Mouse (Mus musculus): ENCODE data around the gene Plagl1. TPM values are rescaled to one million over a fixed set of nuclear protein-coding genes. Genes with fewer than 3 reads are reported as not detected.

Gene Plagl1
- polyA plus RNA-seq, 1 experiment from 2014 or later, result 125 TPM

GRCm38 (mm10) chr10:13116706-13117665 lies 56.7 kb downstream of the Plagl1 start:
- Histone ChIP-seq H3K36me3 (ENCODE audit: control insufficient read depth, insufficient read depth, low read length) (peaks cover under 1% of the 10 kb centered on the region; the same call in 1 of the 2 replicates), H3K27ac (ENCODE audit: low read depth, low read length) (peak overlapping the region; percentile 30; the same call in 1 of the 2 replicates), H3K4me1 (ENCODE audit: control insufficient read depth, insufficient read depth, low read length) (peaks cover 38% of the 10 kb centered on the region; the same call in 1 of the 2 replicates), H3K27me3 (ENCODE audit: control insufficient read depth, insufficient read depth, low read length) (no peaks in the 10 kb centered on the region), H3K9me3 (ENCODE audit: control insufficient read depth, low read length) (no peaks in the 10 kb centered on the region), H3K9ac (ENCODE audit: low read depth, low read length) (no peak overlapping the region), H3K4me3 (ENCODE audit: low read length) (no peak overlapping the region), H3K4me2 (replicated peaks; ENCODE audit: low read depth, low read length) (no peak overlapping the region)
- WGBS, result 51% methylated on average over 9 of the region's 9 CpGs
- ATAC-seq (ENCODE audit: low FRiP score, low TSS enrichment), result peak; percentile 54

GRCm38 (mm10) chr10:13118024-13118769 lies 57.9 kb downstream of the Plagl1 start:
- 57% methylated on average over 7 of the region's 7 CpGs for WGBS
- ATAC-seq (ENCODE audit: low FRiP score, low TSS enrichment), result no peak
- H3K4me2 ChIP-seq (replicated peaks; ENCODE audit: low read depth, low read length), result no peak overlapping the region
- H3K27ac ChIP-seq (ENCODE audit: low read depth, low read length), result peak overlapping the region; percentile 56
- no peaks in the 10 kb centered on the region for H3K9me3 ChIP-seq (ENCODE audit: control insufficient read depth, low read length)
- no peaks in the 10 kb centered on the region; the same call in 1 of the 2 replicates for H3K36me3 ChIP-seq (ENCODE audit: control insufficient read depth, insufficient read depth, low read length)
- no peak overlapping the region for H3K9ac ChIP-seq (ENCODE audit: low read depth, low read length)
- H3K27me3 ChIP-seq (ENCODE audit: control insufficient read depth, insufficient read depth, low read length), result no peaks in the 10 kb centered on the region
- H3K4me3 ChIP-seq (ENCODE audit: low read length), result no peak overlapping the region
- H3K4me1 ChIP-seq (ENCODE audit: control insufficient read depth, insufficient read depth, low read length), result peaks cover 27% of the 10 kb centered on the region; the same call in 1 of the 2 replicates

GRCm38 (mm10) chr10:13118770-13119102 lies 58.4 kb downstream of the Plagl1 start:
- Histone ChIP-seq H3K4me1 (ENCODE audit: control insufficient read depth, insufficient read depth, low read length) (peaks cover 27% of the 10 kb centered on the region; the same call in 1 of the 2 replicates), H3K27ac (ENCODE audit: low read depth, low read length) (peak overlapping the region; percentile 56; the same call in 1 of the 2 replicates), H3K4me2 (replicated peaks; ENCODE audit: low read depth, low read length) (no peak overlapping the region), H3K27me3 (ENCODE audit: control insufficient read depth, insufficient read depth, low read length) (no peaks in the 10 kb centered on the region), H3K9ac (ENCODE audit: low read depth, low read length) (no peak overlapping the region), H3K36me3 (ENCODE audit: control insufficient read depth, insufficient read depth, low read length) (no peaks in the 10 kb centered on the region; the same call in 1 of the 2 replicates), H3K9me3 (ENCODE audit: control insufficient read depth, low read length) (no peaks in the 10 kb centered on the region), H3K4me3 (ENCODE audit: low read length) (no peak overlapping the region)
- ATAC-seq (ENCODE audit: low FRiP score, low TSS enrichment), result no peak
- 63% methylated on average over 5 of the region's 5 CpGs for WGBS

GRCm38 (mm10) chr10:13119300-13119699 lies 59.0 kb downstream of the Plagl1 start:
- no peak overlapping the region for H3K4me2 ChIP-seq (replicated peaks; ENCODE audit: low read depth, low read length)
- no peak overlapping the region for H3K4me3 ChIP-seq (ENCODE audit: low read length)
- WGBS, result 24% methylated on average over 2 of the region's 2 CpGs
- H3K27me3 ChIP-seq (ENCODE audit: control insufficient read depth, insufficient read depth, low read length), result no peaks in the 10 kb centered on the region
- H3K4me1 ChIP-seq (ENCODE audit: control insufficient read depth, insufficient read depth, low read length), result peaks cover 27% of the 10 kb centered on the region; the same call in 1 of the 2 replicates
- H3K27ac ChIP-seq (ENCODE audit: low read depth, low read length), result peak overlapping the region; percentile 56; the same call in 1 of the 2 replicates
- no peak overlapping the region for H3K9ac ChIP-seq (ENCODE audit: low read depth, low read length)
- H3K36me3 ChIP-seq (ENCODE audit: control insufficient read depth, insufficient read depth, low read length), result no peaks in the 10 kb centered on the region; the same call in 1 of the 2 replicates
- 0 out of 2 replicates have a peak, but pooled peaks have one; percentile 10 for ATAC-seq (ENCODE audit: low FRiP score, low TSS enrichment)
- no peaks in the 10 kb centered on the region for H3K9me3 ChIP-seq (ENCODE audit: control insufficient read depth, low read length)

GRCm38 (mm10) chr10:13125811-13126210 lies 65.5 kb downstream of the Plagl1 start:
- 76% methylated on average over 3 of the region's 3 CpGs for WGBS
- Histone ChIP-seq H3K9me3 (ENCODE audit: control insufficient read depth, low read length) (no peaks in the 10 kb centered on the region), H3K27ac (ENCODE audit: low read depth, low read length) (no peak overlapping the region), H3K36me3 (ENCODE audit: control insufficient read depth, insufficient read depth, low read length) (peaks cover 12% of the 10 kb centered on the region; the same call in 1 of the 2 replicates), H3K4me1 (ENCODE audit: control insufficient read depth, insufficient read depth, low read length) (no peaks in the 10 kb centered on the region), H3K27me3 (ENCODE audit: control insufficient read depth, insufficient read depth, low read length) (no peaks in the 10 kb centered on the region), H3K9ac (ENCODE audit: low read depth, low read length) (no peak overlapping the region), H3K4me3 (ENCODE audit: low read length) (no peak overlapping the region), H3K4me2 (replicated peaks; ENCODE audit: low read depth, low read length) (no peak overlapping the region)
- no peak for ATAC-seq (ENCODE audit: low FRiP score, low TSS enrichment)

GRCm38 (mm10) chr10:13127335-13127734 lies 67.0 kb downstream of the Plagl1 start:
- Histone ChIP-seq H3K36me3 (ENCODE audit: control insufficient read depth, insufficient read depth, low read length) (peaks cover 12% of the 10 kb centered on the region; the same call in 1 of the 2 replicates), H3K9me3 (ENCODE audit: control insufficient read depth, low read length) (no peaks in the 10 kb centered on the region), H3K27ac (ENCODE audit: low read depth, low read length) (no peak overlapping the region), H3K4me2 (replicated peaks; ENCODE audit: low read depth, low read length) (no peak overlapping the region), H3K27me3 (ENCODE audit: control insufficient read depth, insufficient read depth, low read length) (no peaks in the 10 kb centered on the region), H3K4me3 (ENCODE audit: low read length) (no peak overlapping the region), H3K9ac (ENCODE audit: low read depth, low read length) (no peak overlapping the region), H3K4me1 (ENCODE audit: control insufficient read depth, insufficient read depth, low read length) (no peaks in the 10 kb centered on the region)
- no peak for ATAC-seq (ENCODE audit: low FRiP score, low TSS enrichment)
- WGBS, result 84% methylated on average over 13 of the region's 13 CpGs

- no peaks in the 10 kb centered on the region for H3K4me1 ChIP-seq (ENCODE audit: control insufficient read depth, insufficient read depth, low read length)
- no peak overlapping the region for H3K4me2 ChIP-seq (replicated peaks; ENCODE audit: low read depth, low read length)
- no peaks in the 10 kb centered on the region for H3K27me3 ChIP-seq (ENCODE audit: control insufficient read depth, insufficient read depth, low read length)
- peaks cover 12% of the 10 kb centered on the region; the same call in 1 of the 2 replicates for H3K36me3 ChIP-seq (ENCODE audit: control insufficient read depth, insufficient read depth, low read length)
- H3K9ac ChIP-seq (ENCODE audit: low read depth, low read length), result no peak overlapping the region
- WGBS, result 88% methylated on average over 7 of the region's 7 CpGs
- ATAC-seq (ENCODE audit: low FRiP score, low TSS enrichment), result no peak
- H3K9me3 ChIP-seq (ENCODE audit: control insufficient read depth, low read length), result no peaks in the 10 kb centered on the region
- H3K4me3 ChIP-seq (ENCODE audit: low read length), result no peak overlapping the region
- no peak overlapping the region for H3K27ac ChIP-seq (ENCODE audit: low read depth, low read length)
Observed at GRCm38 (mm10) chr10:13127946-13128345, 67.6 kb downstream of the Plagl1 start.

- no peak overlapping the region for H3K4me3 ChIP-seq (ENCODE audit: low read length)
- no peak overlapping the region for H3K27ac ChIP-seq (ENCODE audit: low read depth, low read length)
- ATAC-seq (ENCODE audit: low FRiP score, low TSS enrichment), result no peak
- H3K4me1 ChIP-seq (ENCODE audit: control insufficient read depth, insufficient read depth, low read length), result no peaks in the 10 kb centered on the region
- H3K9ac ChIP-seq (ENCODE audit: low read depth, low read length), result no peak overlapping the region
- no peaks in the 10 kb centered on the region for H3K9me3 ChIP-seq (ENCODE audit: control insufficient read depth, low read length)
- no peak overlapping the region for H3K4me2 ChIP-seq (replicated peaks; ENCODE audit: low read depth, low read length)
- no peaks in the 10 kb centered on the region for H3K27me3 ChIP-seq (ENCODE audit: control insufficient read depth, insufficient read depth, low read length)
- H3K36me3 ChIP-seq (ENCODE audit: control insufficient read depth, insufficient read depth, low read length), result no peaks in the 10 kb centered on the region
- 92% methylated on average over 4 of the region's 4 CpGs for WGBS
Observed at GRCm38 (mm10) chr10:13133850-13134249, 73.5 kb downstream of the Plagl1 start.

Data from kidney, embryonic 14.5 days (tissue).